Mouse (Mus musculus): Measurements from ENCODE around the gene Agbl3. TPM values are rescaled to one million over a fixed set of nuclear protein-coding genes. Genes with fewer than 3 reads are reported as not detected.

Agbl3 gene
- polyA plus RNA-seq, 1 experiment: 4.5 TPM

GRCm38 (mm10) chr6:34749526-34749925, 30.7 kb upstream of the Agbl3 start:
- Histone ChIP-seq H3K27ac (ENCODE audit: control insufficient read depth, insufficient read depth, low read depth, low read length, poor library complexity) (no peak overlapping the region), H3K4me3 (replicated peaks; ENCODE audit: control insufficient read depth, low read depth, low read length) (no peak overlapping the region), H3K4me1 (ENCODE audit: control insufficient read depth, insufficient read depth, low read length) (no peaks in the 10 kb centered on the region)
- TF ChIP-seq CTCF (IDR thresholded peaks at IDR 0.05; ENCODE audit: control insufficient read depth, insufficient read depth, low read length) (no peak), POLR2A (IDR thresholded peaks at IDR 0.05; ENCODE audit: borderline replicate concordance, control insufficient read depth, low read depth, low read length) (no peak)
- WGBS: 84% methylated on average over 6 of the region's 6 CpGs

GRCm38 (mm10) chr6:34750487-34751120, 29.6 kb upstream of the Agbl3 start:
- WGBS: 69% methylated on average over 7 of the region's 7 CpGs
- no peak overlapping the region for H3K4me3 ChIP-seq (replicated peaks; ENCODE audit: control insufficient read depth, low read depth, low read length)
- H3K27ac ChIP-seq (ENCODE audit: control insufficient read depth, insufficient read depth, low read depth, low read length, poor library complexity): no peak overlapping the region
- TF ChIP-seq CTCF (IDR thresholded peaks at IDR 0.05; ENCODE audit: control insufficient read depth, insufficient read depth, low read length) (no peak), POLR2A (IDR thresholded peaks at IDR 0.05; ENCODE audit: borderline replicate concordance, control insufficient read depth, low read depth, low read length) (no peak)
- no peaks in the 10 kb centered on the region for H3K4me1 ChIP-seq (ENCODE audit: control insufficient read depth, insufficient read depth, low read length)

- Histone ChIP-seq H3K4me3 (replicated peaks; ENCODE audit: control insufficient read depth, low read depth, low read length) (no peak overlapping the region), H3K4me1 (ENCODE audit: control insufficient read depth, insufficient read depth, low read length) (no peaks in the 10 kb centered on the region), H3K27ac (ENCODE audit: control insufficient read depth, insufficient read depth, low read depth, low read length, poor library complexity) (no peak overlapping the region)
- TF ChIP-seq CTCF (IDR thresholded peaks at IDR 0.05; ENCODE audit: control insufficient read depth, insufficient read depth, low read length) (no peak), POLR2A (IDR thresholded peaks at IDR 0.05; ENCODE audit: borderline replicate concordance, control insufficient read depth, low read depth, low read length) (no peak)
These were observed 28.6 kb upstream of the Agbl3 start for GRCm38 (mm10) chr6:34751625-34752024.

GRCm38 (mm10) chr6:34754448-34754847, 25.8 kb upstream of the Agbl3 start:
- no peak overlapping the region for H3K27ac ChIP-seq (ENCODE audit: control insufficient read depth, insufficient read depth, low read depth, low read length, poor library complexity)
- WGBS: 32% methylated on average over 5 of the region's 5 CpGs
- H3K4me3 ChIP-seq (replicated peaks; ENCODE audit: control insufficient read depth, low read depth, low read length): no peak overlapping the region
- TF ChIP-seq CTCF (IDR thresholded peaks at IDR 0.05; ENCODE audit: control insufficient read depth, insufficient read depth, low read length) (no peak), POLR2A (IDR thresholded peaks at IDR 0.05; ENCODE audit: borderline replicate concordance, control insufficient read depth, low read depth, low read length) (no peak)
- H3K4me1 ChIP-seq (ENCODE audit: control insufficient read depth, insufficient read depth, low read length): no peaks in the 10 kb centered on the region

GRCm38 (mm10) chr6:34758340-34758739, 21.9 kb upstream of the Agbl3 start:
- no peaks in the 10 kb centered on the region for H3K4me1 ChIP-seq (ENCODE audit: control insufficient read depth, insufficient read depth, low read length)
- H3K27ac ChIP-seq (ENCODE audit: control insufficient read depth, insufficient read depth, low read depth, low read length, poor library complexity): no peak overlapping the region
- WGBS: 88% methylated on average over 2 of the region's 2 CpGs
- no peak overlapping the region for H3K4me3 ChIP-seq (replicated peaks; ENCODE audit: control insufficient read depth, low read depth, low read length)
- TF ChIP-seq POLR2A (IDR thresholded peaks at IDR 0.05; ENCODE audit: borderline replicate concordance, control insufficient read depth, low read depth, low read length) (no peak), CTCF (IDR thresholded peaks at IDR 0.05; ENCODE audit: control insufficient read depth, insufficient read depth, low read length) (no peak)

GRCm38 (mm10) chr6:34760023-34760422, 20.2 kb upstream of the Agbl3 start:
- Histone ChIP-seq H3K4me3 (replicated peaks; ENCODE audit: control insufficient read depth, low read depth, low read length) (no peak overlapping the region), H3K27ac (ENCODE audit: control insufficient read depth, insufficient read depth, low read depth, low read length, poor library complexity) (no peak overlapping the region), H3K4me1 (ENCODE audit: control insufficient read depth, insufficient read depth, low read length) (no peaks in the 10 kb centered on the region)
- 37% methylated on average over 4 of the region's 4 CpGs for WGBS
- no peak for TF ChIP-seq CTCF (IDR thresholded peaks at IDR 0.05; ENCODE audit: control insufficient read depth, insufficient read depth, low read length)

- TF ChIP-seq CTCF (IDR thresholded peaks at IDR 0.05; ENCODE audit: control insufficient read depth, insufficient read depth, low read length): no peak
- TF ChIP-seq POLR2A (IDR thresholded peaks at IDR 0.05; ENCODE audit: borderline replicate concordance, control insufficient read depth, low read depth, low read length): no peak
- WGBS: 84% methylated on average over 5 of the region's 5 CpGs
- Histone ChIP-seq H3K27ac (ENCODE audit: control insufficient read depth, insufficient read depth, low read depth, low read length, poor library complexity) (no peak overlapping the region), H3K4me3 (replicated peaks; ENCODE audit: control insufficient read depth, low read depth, low read length) (no peak overlapping the region), H3K4me1 (ENCODE audit: control insufficient read depth, insufficient read depth, low read length) (no peaks in the 10 kb centered on the region)
These were observed 14.5 kb upstream of the Agbl3 start for GRCm38 (mm10) chr6:34765721-34766120.

GRCm38 (mm10) chr6:34769984-34770383, 10.2 kb upstream of the Agbl3 start:
- no peak overlapping the region for H3K27ac ChIP-seq (ENCODE audit: control insufficient read depth, insufficient read depth, low read depth, low read length, poor library complexity)
- TF ChIP-seq CTCF (IDR thresholded peaks at IDR 0.05; ENCODE audit: control insufficient read depth, insufficient read depth, low read length): no peak
- no peak for TF ChIP-seq POLR2A (IDR thresholded peaks at IDR 0.05; ENCODE audit: borderline replicate concordance, control insufficient read depth, low read depth, low read length)
- WGBS: 80% methylated on average over 2 of the region's 2 CpGs

GRCm38 (mm10) chr6:34770491-34770890, 9.7 kb upstream of the Agbl3 start:
- H3K4me3 ChIP-seq (replicated peaks; ENCODE audit: control insufficient read depth, low read depth, low read length): no peak overlapping the region
- H3K4me1 ChIP-seq (ENCODE audit: control insufficient read depth, insufficient read depth, low read length): no peaks in the 10 kb centered on the region
- 56% methylated on average over 6 of the region's 6 CpGs for WGBS
- TF ChIP-seq POLR2A (IDR thresholded peaks at IDR 0.05; ENCODE audit: borderline replicate concordance, control insufficient read depth, low read depth, low read length) (no peak), CTCF (IDR thresholded peaks at IDR 0.05; ENCODE audit: control insufficient read depth, insufficient read depth, low read length) (no peak)
- H3K27ac ChIP-seq (ENCODE audit: control insufficient read depth, insufficient read depth, low read depth, low read length, poor library complexity): no peak overlapping the region

More at GRCm38 (mm10) chr6:34769984-34770383, 10.2 kb upstream of the Agbl3 start:
- Histone ChIP-seq H3K4me1 (ENCODE audit: control insufficient read depth, insufficient read depth, low read length) (no peaks in the 10 kb centered on the region), H3K4me3 (replicated peaks; ENCODE audit: control insufficient read depth, low read depth, low read length) (no peak overlapping the region)
